ENCODE assay signal across 13 mouse cellular contexts in the genomic region with DNA sequence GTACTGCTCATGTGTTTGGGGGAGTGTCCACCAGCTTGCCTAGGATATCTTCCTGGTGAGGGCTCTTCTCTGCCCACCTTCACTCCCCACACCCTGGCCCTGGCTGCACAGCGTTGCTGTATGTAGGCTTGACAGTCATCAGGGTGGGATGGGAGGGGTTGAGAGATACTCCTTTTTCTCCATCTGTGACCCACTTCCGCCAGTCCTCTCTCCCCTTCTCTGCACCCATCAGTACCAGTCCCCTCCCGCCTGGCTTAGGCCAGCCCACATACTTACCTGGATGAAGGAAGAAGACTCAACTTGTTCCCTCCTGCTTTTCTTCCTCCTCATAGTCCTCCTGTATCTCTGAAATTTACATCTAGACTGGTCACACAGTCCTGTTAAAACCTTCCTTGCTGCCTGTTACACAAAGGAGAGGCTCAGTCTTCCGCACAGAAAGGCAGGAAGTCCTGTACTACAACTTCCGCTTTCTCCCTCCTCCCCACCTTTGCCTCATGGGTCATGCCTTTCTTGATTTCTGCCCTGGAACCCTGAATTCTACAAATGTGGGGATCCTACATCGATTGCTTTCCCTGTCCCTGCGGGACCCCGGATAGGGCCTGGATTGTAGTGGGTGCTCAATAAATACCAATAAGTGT. TPM values are rescaled to one million over a fixed set of nuclear protein-coding genes. Genes with fewer than 3 reads are reported as not detected.
DNase-seq lines count a peak whose midpoint lies in the region; ATAC-seq lines count a peak whose summit lies in the region.
"Had no signal": no experiment of that assay in that cellular context is flagged by ENCODE, and none has a peak within 500 bp of the region (broad histone marks: within the 10 kb centered on the region; RNA-seq: fewer than 3 reads in every experiment).

No protein-coding gene starts in this region.

- no peak for ATAC-seq in hindbrain, embryonic 14.5 days (ENCODE audit: low FRiP score)
- ATAC-seq in CD4-positive, CD25-positive, alpha-beta regulatory T cell, adult 4 months: peak; percentile 72
- peak; percentile 34; the same call in 1 of the 2 replicates for ATAC-seq in embryonic facial prominence, embryonic 14.5 days (ENCODE audit: low read depth)
- peak; percentile 71 for ATAC-seq in monocyte, adult 5-6 weeks (replicated peaks; ENCODE audit: insufficient number of reproducible peaks, low FRiP score, low TSS enrichment, poor library complexity, severe bottlenecking)

- peak overlapping the region; percentile 71 for H3K27ac ChIP-seq in hindbrain, embryonic 10.5 days
- H3K27ac ChIP-seq in hindbrain, embryonic 14.5 days: no peak overlapping the region
- 0 out of 2 replicates have a peak overlapping the region, but pooled peaks have one; percentile 8 for H3K27ac ChIP-seq in embryonic facial prominence, embryonic 14.5 days (replicated peaks; ENCODE audit: low read depth, low read length)

- WGBS in hindbrain, embryonic 10.5 days: 83% methylated on average over 8 of the region's 8 CpGs
- WGBS in hindbrain, embryonic 14.5 days: 87% methylated on average over 8 of the region's 8 CpGs
- 82% methylated on average over 8 of the region's 8 CpGs for WGBS in embryonic facial prominence, embryonic 14.5 days

- H3K9me3 ChIP-seq in hindbrain, embryonic 10.5 days: no peaks in the 10 kb centered on the region
- no peaks in the 10 kb centered on the region for H3K9me3 ChIP-seq in hindbrain, embryonic 14.5 days (ENCODE audit: control insufficient read depth, low read length)
- no peaks in the 10 kb centered on the region for H3K9me3 ChIP-seq in embryonic facial prominence, embryonic 14.5 days (ENCODE audit: control insufficient read depth, low read length)
- H3K9me3 ChIP-seq: midbrain, embryonic 12.5 days had no signal

- H3K4me2 ChIP-seq in hindbrain, embryonic 14.5 days (replicated peaks): no peak overlapping the region
- no peak overlapping the region for H3K4me2 ChIP-seq in embryonic facial prominence, embryonic 14.5 days (ENCODE audit: low read depth, low read length)
- H3K4me2 ChIP-seq: midbrain, embryonic 12.5 days had no signal

- no peak overlapping the region for H3K9ac ChIP-seq in hindbrain, embryonic 14.5 days
- H3K9ac ChIP-seq in embryonic facial prominence, embryonic 14.5 days (ENCODE audit: low read depth, low read length): no peak overlapping the region
- H3K9ac ChIP-seq: midbrain, embryonic 12.5 days had no signal

- H3K27me3 ChIP-seq in hindbrain, embryonic 10.5 days (ENCODE audit: insufficient read depth, poor library complexity, severe bottlenecking): no peaks in the 10 kb centered on the region
- no peaks in the 10 kb centered on the region for H3K27me3 ChIP-seq in hindbrain, embryonic 14.5 days (ENCODE audit: control insufficient read depth, insufficient read depth, low read length)
- no peaks in the 10 kb centered on the region for H3K27me3 ChIP-seq in embryonic facial prominence, embryonic 14.5 days (replicated peaks; ENCODE audit: control insufficient read depth, insufficient read depth, low read length)
- H3K27me3 ChIP-seq: midbrain, embryonic 12.5 days had no signal

- H3K36me3 ChIP-seq in hindbrain, embryonic 10.5 days: peaks cover 7% of the 10 kb centered on the region; the same call in 1 of the 2 replicates
- H3K36me3 ChIP-seq in hindbrain, embryonic 14.5 days (replicated peaks; ENCODE audit: control insufficient read depth, insufficient read depth): no peaks in the 10 kb centered on the region
- peaks cover 3% of the 10 kb centered on the region; the same call in 1 of the 2 replicates for H3K36me3 ChIP-seq in embryonic facial prominence, embryonic 14.5 days (ENCODE audit: control insufficient read depth, insufficient read depth, low read length)
- H3K36me3 ChIP-seq: midbrain, embryonic 12.5 days had no signal

- no peak overlapping the region for H3K4me3 ChIP-seq in hindbrain, embryonic 10.5 days
- no peak overlapping the region for H3K4me3 ChIP-seq in hindbrain, embryonic 14.5 days (replicated peaks; ENCODE audit: low read length)
- H3K4me3 ChIP-seq in embryonic facial prominence, embryonic 14.5 days (ENCODE audit: low read depth, low read length): no peak overlapping the region
- H3K4me3 ChIP-seq: midbrain, embryonic 12.5 days had no signal

- H3K4me1 ChIP-seq in hindbrain, embryonic 10.5 days (replicated peaks): peaks cover 76% of the 10 kb centered on the region
- H3K4me1 ChIP-seq in hindbrain, embryonic 14.5 days (replicated peaks; ENCODE audit: control insufficient read depth, insufficient read depth, low read length): peaks cover 16% of the 10 kb centered on the region
- peaks cover 22% of the 10 kb centered on the region for H3K4me1 ChIP-seq in embryonic facial prominence, embryonic 14.5 days (ENCODE audit: control insufficient read depth, insufficient read depth, low read length)

- no peak for DNase-seq in hindbrain, embryonic 10.5 days (ENCODE audit: low spot score)
- DNase-seq in hindbrain, embryonic 14.5 days (ENCODE audit: low spot score): no peak
- DNase-seq in embryonic facial prominence, embryonic 14.5 days (ENCODE audit: low spot score): no peak
- no peak for DNase-seq in ovary, postnatal 10 days (ENCODE audit: low spot score)
- DNase-seq in adrenal gland, adult 8-10 months: no peak
- DNase-seq in cerebellum, postnatal 14 days: no peak
- DNase-seq: adrenal gland, adult 2 months; cerebellum, adult 8-10 months; heart, adult 11 months; kidney, adult 9 months had no signal

RNA-seq across cellular contexts. Expression of gene Ece1, which starts 21.6 kb away (rescaled TPM):
- 33.7 and 37.6 TPM in 2 replicates for polyA plus RNA-seq in hindbrain, embryonic 10.5 days (2016; fragmentation: Nextera tagmentation; extraction: Ambion mirVana)
- 22.6 and 25.0 TPM in 2 replicates for polyA plus RNA-seq in hindbrain, embryonic 14.5 days (2014; fragmentation: Nextera tagmentation; extraction: Ambion mirVana)
- 10 to 100 TPM; 15.9 to 23.4 TPM for polyA plus RNA-seq in CD4-positive, CD25-positive, alpha-beta regulatory T cell, adult 4 months (2017; shearing (Covaris generic))
- 57.8 and 62.1 TPM in 2 replicates for polyA plus RNA-seq in embryonic facial prominence, embryonic 14.5 days (2014; fragmentation: Nextera tagmentation; extraction: Ambion mirVana)
- 7.1 to 11.7 TPM (median 9.6 TPM) in 3 replicates for total RNA-seq in monocyte, adult 5-6 weeks (2017)
- 100 to 1,000 TPM; 248 to 380 (median 315) TPM for total RNA-seq in adrenal gland, adult 8-10 months (2022)
